Mouse (Mus musculus) inflammation-experienced regulatory T-cells, adult 6 months (primary cell): ENCODE results near the gene Ppfibp1. TPM values are rescaled to one million over a fixed set of nuclear protein-coding genes. Genes with fewer than 3 reads are reported as not detected.
"Not testable (repeated sequence)": the region's sequence is repeated elsewhere in the genome, so short reads cannot be mapped to it uniquely, and the experiment has no call there.

Experiments
- ATAC-seq: one replicate; pipeline ENCODE4 v1.8.0; 2017
- polyA plus RNA-seq, 3 experiments: library from polyadenylated mRNA; unstranded; fragments of 100-300 nt; shearing (Covaris generic); gene quantifications; one replicate each; pipeline ENCODE4 v1.2.1; 2017

Ppfibp1 gene
- 10 to 100 TPM in 1 of 3 experiments, 1 to 10 TPM in 2; 7.7 to 14.1 (median 8.8) TPM for polyA plus RNA-seq

DNA sequence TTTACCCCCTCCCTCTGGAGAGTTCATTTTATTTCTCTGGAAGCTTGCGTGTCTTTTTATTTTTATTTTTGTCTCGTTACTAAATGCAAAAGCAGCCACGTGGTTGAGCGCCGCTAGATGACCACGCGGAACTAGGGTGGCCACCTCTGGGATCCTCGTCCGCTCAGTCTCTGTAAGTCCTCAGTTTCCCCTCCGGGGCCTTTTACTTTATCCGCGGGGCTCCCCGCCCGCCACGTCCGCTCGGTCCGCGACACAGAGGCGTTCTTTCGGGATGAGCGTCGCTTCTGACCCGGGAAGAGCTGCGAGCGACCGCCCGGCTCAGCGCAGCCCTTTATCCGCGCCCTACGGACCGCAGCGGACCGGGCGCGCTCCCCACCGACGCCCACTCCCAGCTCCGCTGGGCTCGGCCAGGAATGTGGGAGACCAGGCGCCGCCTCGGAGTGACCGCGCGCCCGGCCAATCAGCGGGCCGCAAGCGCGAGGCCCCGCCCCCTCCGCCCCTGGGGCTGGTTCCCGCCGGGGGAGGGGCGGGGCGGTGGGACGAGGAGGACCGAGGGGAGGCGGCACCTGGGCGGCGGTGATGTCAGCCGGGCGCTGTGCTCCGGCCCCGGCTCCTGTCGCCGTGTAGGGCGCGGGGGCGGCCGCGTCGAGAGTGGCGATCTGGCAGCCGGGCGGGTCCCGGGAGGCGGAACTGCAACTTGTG is at the start of gene Ppfibp1:
Gene Ppfibp1 (plus strand): TSS at position 530 of the 702 bp plus-strand sequence.
- peak; percentile 92 for ATAC-seq

DNA sequence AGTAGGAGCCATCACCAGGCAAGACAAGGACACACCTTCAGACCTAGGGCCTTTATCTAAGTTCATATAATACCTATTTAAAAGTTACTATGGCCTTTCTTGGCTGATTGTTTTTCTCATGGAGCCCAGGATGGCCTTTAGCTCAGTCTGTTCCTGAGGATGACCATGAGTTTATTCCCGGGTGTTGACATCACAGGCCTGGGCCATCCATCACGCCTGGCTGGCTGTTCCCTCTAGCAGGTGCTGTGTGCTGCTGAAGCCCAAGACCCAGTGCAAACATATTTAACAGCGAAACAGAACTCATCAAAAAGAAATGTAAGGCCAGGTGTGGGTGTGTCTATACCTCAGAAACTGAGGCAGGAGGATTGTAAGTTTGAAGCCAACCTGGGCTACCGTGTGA is 49.4 kb upstream of the Ppfibp1 start:
- no peak for ATAC-seq

DNA sequence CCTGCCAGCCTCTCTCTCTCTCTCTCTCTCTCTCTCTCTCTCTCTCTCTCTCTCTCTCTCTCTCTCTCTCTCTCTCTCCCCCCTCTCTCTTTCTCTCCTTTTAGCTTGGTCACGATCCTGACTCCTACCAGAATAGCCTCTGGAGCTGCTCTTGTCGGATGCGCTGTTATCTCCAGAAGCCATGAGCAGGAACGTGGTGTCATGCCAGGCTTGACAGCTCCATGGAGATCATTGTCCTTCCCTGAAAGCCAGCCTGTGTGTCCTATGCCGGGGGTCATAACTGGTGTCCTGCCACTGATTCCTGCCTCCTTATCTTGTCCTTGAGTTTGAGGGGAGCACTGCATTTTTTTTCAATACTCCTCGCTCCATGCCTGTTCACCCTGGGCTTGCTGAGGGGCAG is 43.4 kb upstream of the Ppfibp1 start:
- no peak for ATAC-seq

DNA sequence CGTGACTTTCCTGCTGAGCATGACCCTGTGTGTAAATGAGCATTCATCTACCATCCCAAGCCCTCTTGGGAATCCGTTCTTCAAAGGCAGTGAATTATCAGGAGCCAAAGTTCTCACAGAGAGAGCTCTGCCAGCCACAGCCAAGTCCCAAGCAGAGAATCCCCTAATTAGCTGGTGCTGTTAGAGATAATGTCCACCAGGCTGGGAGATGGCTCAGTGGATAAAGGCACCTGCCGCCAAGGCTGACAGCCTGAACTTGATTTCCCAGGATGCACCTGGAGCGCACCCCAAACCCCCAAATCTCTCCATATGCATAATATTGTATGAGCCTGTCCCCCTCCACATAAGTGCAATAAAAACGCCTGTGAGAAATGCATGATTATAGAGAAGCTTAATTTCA is 42.9 kb upstream of the Ppfibp1 start:
- no peak for ATAC-seq

DNA sequence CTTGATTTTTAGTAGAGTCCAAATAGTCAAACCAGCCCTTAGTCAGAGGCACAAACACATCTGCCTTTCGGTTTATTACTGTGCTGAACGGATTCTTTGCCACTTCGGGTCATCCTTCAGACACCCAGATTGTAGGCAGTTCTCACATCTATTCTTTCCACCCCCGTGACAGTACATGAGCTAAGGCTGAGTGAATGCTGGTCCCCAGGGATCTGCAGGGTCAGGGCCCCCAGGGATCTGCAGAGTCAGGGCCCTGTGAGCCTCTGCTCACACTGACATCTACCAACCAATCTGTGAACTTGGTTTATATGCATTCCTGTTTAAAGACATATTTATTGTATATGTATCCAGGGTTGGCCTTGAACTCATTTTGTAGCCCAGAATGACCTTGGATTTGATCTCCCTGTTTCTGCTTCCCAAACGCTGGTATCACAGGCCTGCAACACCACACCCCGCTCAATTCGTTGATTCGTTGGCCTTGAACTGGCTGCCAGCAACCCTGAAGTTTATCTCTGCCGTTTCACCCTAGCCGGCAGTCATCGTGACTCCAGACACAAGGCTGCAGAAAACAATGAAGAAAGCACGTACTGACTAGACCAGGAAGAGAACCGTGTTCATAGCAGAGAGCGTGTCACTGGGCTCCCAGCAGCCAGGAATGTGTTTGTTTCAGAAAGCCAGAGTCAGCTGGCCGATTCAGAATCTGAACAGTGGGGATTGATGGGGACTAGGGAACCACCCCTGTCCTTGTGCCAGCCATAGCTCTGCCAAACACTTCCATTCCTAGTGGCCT is 42.1 kb upstream of the Ppfibp1 start:
- ATAC-seq, result no peak

DNA sequence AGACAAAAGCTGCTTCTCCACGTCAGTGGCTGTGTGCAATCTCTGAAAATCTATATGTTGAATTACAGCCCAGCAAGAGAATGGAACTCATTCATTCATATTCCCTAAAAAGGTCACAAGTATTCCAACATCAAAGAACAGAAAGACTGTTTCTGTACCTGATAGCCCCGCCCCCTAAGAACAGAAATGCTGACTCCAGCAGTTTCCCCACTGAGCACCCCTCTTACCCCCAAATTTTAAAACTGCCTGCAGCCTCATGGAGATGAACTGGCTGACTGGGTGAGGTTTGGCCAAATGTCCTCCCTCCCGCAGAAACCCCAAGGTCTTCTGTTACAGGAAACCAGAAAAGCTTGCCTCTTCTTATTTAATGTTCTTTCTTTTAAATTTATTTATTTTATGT is 40.9 kb upstream of the Ppfibp1 start:
- ATAC-seq, result no peak

DNA sequence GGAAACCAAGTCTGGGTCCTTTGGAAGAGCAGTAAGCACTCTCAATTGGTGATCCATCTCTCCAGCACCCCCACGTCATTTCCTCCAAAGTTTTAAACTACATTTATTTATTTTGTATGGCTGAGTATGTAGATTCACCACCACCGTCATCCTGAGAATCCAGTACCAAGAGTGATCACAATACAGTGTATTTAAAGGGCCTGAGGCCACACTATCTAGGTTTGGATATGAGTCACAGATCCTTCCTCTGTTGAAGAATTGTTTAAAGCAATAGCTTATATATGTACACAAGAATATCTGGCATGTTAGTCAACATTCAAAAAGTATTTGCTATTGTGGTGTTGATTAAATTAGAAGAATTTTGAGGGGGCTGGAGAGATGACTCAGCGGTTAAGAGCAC is 40.0 kb upstream of the Ppfibp1 start:
- no peak for ATAC-seq

DNA sequence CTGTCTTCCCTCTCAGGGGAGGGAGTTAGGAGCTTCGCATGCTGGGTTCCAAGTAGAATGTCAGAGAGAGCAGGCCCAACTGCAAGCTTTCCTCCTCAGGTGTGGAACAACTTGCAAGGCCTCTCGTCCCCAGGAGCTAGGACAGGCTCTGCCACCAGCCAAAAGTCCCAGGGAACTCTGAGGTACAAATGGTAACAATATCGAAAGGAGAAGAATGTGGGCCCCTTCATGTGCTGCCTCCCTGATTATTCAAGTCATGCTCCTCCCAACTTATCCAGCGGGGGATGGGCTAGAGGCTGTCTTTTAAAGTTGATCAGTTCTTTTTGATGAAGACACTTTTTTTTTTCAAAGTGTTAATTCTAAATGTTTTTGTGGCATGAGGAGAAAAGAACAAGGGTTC is 38.2 kb upstream of the Ppfibp1 start, which contains the start of gene Smco2:
Gene Smco2 (plus strand): TSS at position 55 of the 400 bp plus-strand sequence.
- no peak for ATAC-seq

DNA sequence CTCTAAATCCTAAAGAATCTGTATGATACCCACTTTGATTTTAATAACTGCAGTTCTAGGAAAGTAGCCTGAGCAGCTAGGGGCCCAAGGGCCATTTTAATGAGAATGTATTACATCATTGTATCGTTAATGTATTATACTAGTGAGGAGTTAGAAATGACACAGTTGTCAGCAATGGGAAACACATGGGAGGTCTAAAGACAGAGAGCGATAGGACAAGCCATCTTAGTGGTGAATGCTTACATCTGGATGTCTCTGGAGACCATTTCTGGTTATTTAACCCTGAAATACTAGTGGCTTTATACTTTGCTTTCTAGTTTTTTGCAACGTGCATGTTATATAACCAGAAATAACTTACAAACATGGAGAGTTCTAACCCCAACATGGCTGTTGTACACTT is 36.4 kb upstream of the Ppfibp1 start:
- no peak for ATAC-seq

DNA sequence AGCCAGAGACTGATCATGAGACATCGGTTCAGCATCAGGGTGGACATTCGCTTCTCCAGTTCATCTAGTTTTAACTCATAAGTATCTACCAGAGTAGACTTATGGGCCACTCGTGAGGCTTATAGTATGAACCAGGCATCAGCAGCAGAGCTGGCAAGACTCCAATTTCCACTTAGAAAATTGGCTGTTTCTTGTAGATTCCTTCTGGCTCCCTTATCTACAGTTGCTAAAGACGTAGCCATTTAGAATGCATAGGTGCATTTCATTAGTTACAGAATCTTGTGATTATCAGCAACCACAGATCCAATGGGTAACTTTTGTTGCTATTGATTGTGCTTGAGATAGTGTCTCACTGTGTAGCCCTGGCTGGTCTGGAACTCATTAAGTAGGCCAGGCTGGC is 35.5 kb upstream of the Ppfibp1 start:
- ATAC-seq, result no peak

DNA sequence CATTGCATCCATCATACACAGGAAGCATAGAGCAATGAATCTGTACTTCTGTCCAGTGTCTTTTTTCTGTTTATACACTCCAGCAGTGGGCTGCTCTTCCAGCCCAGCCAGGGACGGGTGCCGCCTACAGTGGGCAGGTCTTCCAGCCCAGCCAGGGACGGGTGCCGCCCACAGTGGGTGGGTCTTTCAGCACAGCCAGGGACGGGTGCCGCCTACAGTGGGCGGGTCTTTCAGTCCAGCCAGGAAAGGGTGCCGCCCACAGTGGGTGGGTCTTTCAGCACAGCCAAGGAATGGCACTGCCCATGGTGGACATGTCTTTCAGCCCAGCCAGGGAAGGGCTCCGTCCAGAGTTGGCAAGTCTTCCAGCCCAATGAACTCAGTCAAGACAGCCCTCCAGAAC is 33.1 kb upstream of the Ppfibp1 start:
- no peak for ATAC-seq

DNA sequence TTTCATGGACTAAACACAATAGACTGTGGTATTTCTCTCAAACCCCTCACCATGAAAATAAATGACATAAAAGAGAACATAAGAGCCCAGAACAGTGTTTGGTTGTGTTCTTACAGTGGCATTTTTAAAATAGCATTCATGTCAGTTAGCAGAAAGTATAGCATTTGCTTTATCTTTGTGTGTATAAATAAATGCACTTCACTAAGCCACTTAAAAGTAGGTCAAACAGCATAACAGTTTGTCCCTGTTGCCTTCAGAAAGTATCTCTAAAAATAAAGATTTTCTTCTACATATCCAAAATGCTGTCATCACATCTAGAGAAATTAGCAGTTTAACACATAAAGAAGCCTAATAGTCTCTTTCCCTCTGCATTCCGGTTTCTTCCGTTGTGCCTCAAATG is 30.9 kb upstream of the Ppfibp1 start:
- ATAC-seq, result no peak

DNA sequence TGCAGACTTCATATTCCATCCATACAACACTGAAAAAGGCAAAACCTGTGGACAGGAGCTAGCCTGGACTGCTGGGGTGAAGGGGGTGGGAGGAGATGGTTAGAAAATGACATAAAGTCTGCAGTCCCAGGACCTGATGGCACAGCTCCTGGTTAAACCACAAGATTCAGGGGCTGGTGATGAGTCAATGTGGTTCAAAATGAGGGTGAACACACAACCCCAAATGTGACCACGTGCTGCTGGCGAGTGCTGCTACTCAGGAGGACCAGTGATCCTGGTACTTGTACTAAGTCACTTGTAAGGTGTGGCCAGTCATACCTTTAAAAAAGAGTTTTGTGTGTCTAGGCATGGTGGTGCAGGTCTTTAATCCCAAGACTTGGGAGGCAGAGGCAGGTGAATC is 25.1 kb upstream of the Ppfibp1 start:
- no peak for ATAC-seq

DNA sequence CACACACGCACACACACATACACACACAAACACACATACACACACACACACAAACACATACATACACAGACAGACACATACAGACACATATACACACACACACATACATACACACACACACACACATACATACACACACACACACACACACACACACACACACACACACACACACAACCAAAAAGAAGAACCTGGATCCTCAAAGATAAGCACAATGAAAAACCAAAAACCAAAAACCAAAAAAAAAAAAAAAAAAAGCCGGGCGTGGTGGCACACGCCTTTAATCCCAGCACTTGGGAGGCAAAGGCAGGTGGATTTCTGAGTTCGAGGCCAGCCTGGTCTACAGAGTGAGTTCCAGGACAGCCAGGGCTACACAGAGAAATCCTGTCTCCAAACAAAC is 23.9 kb upstream of the Ppfibp1 start:
- not testable (repeated sequence) for ATAC-seq

DNA sequence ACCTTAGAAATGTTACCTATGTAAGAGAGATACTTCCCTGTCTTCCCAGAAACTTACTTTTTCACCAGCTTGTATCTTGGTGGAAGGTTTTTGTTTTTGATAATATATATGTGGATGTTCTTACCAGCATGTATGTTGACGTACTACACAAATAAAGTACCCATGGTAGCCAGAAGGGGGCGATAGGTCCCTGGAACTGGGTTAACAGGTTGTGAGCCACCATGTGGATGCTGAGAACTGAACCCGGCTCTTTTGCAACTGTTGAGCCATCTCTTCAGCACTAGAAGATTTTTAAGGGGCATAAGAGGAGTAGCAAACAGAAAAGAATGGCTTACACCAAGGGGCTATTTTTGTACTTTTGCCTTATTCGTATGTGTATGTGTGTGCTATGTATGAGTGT is 22.6 kb upstream of the Ppfibp1 start:
- no peak for ATAC-seq

DNA sequence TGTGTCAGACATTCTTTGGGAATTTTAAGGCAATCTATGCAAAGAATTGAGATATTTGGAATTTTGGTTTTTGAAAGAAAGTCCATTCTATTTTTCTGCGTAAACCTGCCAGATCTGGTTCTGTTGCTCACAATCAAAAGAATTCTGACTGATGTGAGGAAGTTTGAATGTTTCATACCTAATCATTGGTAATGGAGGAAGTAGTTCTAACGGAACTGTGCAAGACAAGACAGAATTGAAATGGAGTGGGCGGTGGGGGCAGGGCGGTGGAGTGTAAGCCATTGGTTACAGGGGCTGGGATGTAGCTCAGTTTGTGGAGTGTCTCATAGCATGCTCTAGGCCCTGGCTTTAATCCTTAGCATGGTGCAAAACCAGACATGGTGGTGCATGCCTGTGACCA is 16.3 kb upstream of the Ppfibp1 start:
- no peak for ATAC-seq

DNA sequence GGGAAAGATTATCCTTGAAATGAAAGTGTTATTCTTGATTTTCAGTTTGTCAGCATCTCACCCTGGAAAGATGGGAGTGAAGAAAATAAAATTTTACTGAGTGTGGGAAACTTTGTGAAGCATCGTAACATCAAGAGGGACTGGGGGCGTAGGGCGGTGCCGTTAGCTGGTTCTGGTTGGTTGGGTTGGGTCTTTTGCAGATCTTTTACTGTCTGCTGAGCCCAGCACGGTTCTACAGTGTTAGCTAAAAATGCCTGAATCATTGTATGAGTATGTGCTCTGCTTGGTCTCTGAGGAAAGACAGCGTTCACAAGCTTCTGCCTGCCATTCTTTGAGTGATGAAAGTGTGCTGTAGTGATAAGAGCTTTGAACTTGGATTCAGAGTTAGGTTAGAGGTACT is 13.9 kb upstream of the Ppfibp1 start:
- no peak for ATAC-seq

DNA sequence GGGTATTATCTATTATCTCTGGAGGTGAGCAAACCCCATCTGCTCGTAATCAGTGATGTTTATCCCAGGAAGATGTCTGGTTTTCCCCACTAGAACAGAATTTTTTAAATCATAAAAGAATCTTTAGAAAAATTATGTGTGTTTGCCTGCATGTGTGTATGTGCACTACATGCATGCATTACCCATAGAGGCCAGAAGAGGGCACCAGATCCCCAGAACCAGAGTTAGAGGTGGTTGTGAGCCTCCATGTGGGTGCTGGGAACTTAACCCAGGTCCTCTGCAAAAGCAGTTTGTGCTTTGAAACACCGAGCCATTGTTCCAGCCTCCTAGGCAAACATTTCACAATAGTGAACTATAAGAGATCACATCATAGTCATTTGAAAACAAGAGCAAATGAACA is 11.5 kb upstream of the Ppfibp1 start:
- ATAC-seq, result no peak

DNA sequence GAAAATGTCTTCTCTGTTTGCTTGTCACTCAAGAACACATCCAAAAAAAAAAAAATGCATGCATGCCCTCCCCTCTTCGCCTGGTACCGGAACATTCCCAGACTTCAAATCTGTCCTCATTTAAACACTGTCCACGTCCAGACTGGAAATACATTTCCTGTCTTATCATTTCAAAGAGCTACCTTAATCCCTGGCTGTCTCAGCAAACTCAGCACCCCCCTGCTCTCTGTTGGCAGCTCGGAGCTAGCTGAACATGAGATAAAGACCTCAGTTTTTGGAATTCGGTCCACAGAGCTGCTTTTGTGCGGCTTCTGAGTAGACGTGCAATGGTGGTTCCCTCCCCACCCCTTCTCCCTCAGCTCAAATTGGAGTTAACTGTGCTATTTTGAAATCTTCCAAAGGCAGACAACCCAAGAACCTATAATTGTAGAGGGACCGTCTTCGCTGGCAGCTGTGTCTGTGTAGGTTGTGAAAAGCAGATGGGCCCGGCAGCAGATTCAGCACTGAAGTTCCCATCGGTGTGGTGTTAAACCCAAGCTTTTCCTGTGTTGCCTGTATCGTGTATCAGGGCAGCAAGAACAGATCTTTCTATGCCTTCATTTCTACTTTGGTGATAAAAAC is 10.8 kb upstream of the Ppfibp1 start:
- no peak for ATAC-seq

DNA sequence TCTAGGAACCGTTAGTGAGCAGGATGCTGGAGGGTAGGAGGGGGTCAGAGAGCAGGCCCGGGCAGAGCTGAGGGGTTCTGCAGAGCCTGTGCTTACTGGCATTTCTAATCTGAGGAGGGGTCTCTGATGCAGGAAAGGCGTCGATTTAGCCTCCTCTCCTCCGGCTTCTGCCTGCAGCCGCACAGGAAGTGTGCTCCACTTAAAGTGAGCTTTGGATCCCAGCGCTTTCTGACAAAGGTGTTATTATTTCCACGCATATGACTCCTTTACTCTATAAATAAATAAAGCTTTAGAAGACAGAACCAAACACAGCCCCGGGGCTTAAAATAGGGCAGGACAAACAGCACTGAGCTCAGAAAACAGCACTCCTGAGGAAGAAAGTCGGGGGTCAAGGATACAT is 9.4 kb upstream of the Ppfibp1 start:
- no peak for ATAC-seq

DNA sequence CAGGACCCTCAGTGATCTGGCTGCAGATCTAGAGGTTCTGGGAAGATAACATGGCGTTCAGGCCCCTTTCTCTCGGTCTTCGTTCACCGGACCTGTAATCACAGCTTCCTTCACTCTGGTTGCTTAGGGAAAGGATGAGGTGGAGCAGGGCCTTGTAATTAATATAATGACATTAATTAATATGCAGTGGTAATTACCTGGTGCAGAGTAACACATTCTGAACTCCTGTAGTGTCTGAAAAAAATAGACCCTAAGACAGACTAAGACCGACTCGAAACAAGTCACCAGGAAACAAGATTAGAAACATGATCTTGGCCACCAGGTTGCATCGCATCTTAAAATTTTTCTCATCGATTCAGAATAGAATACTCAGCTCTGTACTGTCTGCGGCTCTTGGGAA is 8.4 kb upstream of the Ppfibp1 start:
- ATAC-seq, result no peak

DNA sequence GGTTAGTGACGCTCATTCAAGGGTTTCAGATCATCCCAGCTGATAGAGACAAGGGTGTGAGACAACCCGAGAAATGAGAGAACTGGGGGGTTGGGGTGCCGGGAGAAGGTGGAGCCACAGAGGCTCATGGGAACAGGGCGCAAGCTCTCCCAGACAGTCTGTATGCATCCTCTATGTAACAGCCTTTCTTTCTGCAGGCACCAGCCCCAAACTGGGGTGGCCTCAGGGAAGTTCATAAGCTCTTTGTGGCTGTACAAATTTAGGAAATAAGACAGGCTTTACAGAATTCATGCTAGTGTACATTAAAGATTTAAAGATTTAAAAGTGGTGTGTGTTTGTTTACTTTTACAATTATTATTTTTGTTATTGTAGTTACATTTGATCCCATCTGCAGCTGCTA is 8.0 kb upstream of the Ppfibp1 start:
- ATAC-seq, result no peak

DNA sequence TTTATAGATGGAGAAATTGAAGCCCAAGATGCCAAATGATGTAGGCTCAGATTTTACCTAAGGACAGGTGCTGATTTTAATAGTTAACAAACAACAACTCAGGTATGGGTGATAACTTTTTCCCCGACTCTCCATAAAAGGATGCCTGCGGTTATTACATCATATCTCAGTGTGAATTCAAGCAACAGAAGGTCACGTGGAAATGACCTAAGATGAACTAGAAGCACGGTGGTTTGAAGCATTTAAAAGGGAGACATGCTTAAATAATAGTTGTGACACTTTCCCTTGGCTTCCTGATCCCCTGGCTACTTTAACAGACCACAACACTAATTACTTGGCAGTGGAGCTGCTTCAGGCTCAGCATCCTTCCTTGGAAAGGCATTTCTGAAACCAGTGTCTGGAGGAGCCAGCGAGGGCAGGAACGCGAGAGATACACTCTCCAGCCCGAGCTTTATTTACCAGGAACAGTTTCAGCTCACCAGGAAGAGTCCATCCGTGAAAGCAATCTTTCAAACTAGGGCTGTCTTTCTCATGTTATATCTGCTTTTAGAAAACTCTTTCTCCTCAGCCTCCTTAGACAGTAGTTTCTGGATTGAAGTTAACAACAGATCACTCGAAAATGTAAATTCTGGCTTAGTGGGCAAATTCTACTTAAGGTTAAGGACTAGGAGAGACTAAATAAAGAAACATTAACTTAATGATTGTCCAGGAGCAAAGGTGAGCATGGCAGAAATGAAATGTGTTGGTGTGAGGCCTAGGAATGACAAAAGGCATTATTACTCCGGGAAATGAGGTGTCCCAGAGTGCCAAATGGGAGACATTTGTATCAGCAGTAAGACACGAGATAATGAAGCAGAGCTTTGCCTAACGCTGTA is 6.2 kb upstream of the Ppfibp1 start:
- no peak for ATAC-seq
